Mouse (Mus musculus) liver, embryonic 11.5 days (tissue): ENCODE data around the gene Micu1. TPM values are rescaled to one million over a fixed set of nuclear protein-coding genes. Genes with fewer than 3 reads are reported as not detected.

Source experiments
- ATAC-seq: fragments of 200-750 bp; cut with Nextera tagmentation; replicated peaks from 2 replicates; pipeline ENCODE4 v1.8.0; 2017; ENCODE audit warnings: moderate number of reproducible peaks, mild to moderate bottlenecking, moderate TSS enrichment, moderate library complexity; ENCODE audit not compliant: low FRiP score
- DNase-seq: peaks from one replicate; pipeline ENCODE4 v3.0.0-alpha.2; 2017; ENCODE audit warnings: low spot score
- H3K27ac ChIP-seq: fragments of 300-500 bp; sonication (generic); 2 replicates; pipeline ENCODE4 v1.5.1; 2014; ENCODE audit warnings: mild to moderate bottlenecking, low read depth, low read length, control low read depth
- H3K27me3 ChIP-seq: fragments of 300-500 bp; sonication (generic); replicated peaks from 2 replicates; pipeline ENCODE4 v1.6.1; 2014; ENCODE audit warnings: low read length, mixed read lengths; ENCODE audit not compliant: control insufficient read depth, insufficient read depth
- H3K36me3 ChIP-seq: fragments of 300-500 bp; sonication (generic); 2 replicates; pipeline ENCODE4 v1.6.1; 2014; ENCODE audit warnings: mild to moderate bottlenecking, low read length, moderate library complexity, mixed read lengths; ENCODE audit not compliant: control insufficient read depth, insufficient read depth
- H3K4me1 ChIP-seq: fragments of 300-500 bp; sonication (generic); replicated peaks from 2 replicates; pipeline ENCODE4 v1.6.1; 2014; ENCODE audit warnings: low read length, mixed read lengths; ENCODE audit not compliant: control insufficient read depth, insufficient read depth
- H3K4me2 ChIP-seq: fragments of 300-500 bp; sonication (generic); 2 replicates; pipeline ENCODE4 v1.6.1; 2014; ENCODE audit warnings: mild to moderate bottlenecking, control low read depth, moderate library complexity
- H3K4me3 ChIP-seq: fragments of 300-500 bp; sonication (generic); 2 replicates; pipeline ENCODE4 v1.5.1; 2014; ENCODE audit warnings: low read depth, low read length, control low read depth
- H3K9ac ChIP-seq: fragments of 300-500 bp; sonication (generic); 2 replicates; pipeline ENCODE4 v1.6.1; 2014; ENCODE audit warnings: low read depth, low read length, control low read depth
- H3K9me3 ChIP-seq: fragments of 300-500 bp; sonication (generic); 2 replicates; pipeline ENCODE4 v1.6.1; 2016; ENCODE audit warnings: low read length, inconsistent platforms, mixed read lengths; ENCODE audit not compliant: control insufficient read depth
- WGBS: fragments of 180-500 bp; shearing (Covaris S2); extraction: QIAGEN DNeasy Blood & Tissue Kit; methylation state at CpG from one replicate; pipeline ENCODE4 v1.1.7; 2014; 5-methylcytosine and 5-hydroxymethylcytosine counted together
- polyA plus RNA-seq: library from polyadenylated mRNA; unstranded; fragments of >200 nt; fragmentation: Nextera tagmentation; extraction: Ambion mirVana; gene quantifications from 2 replicates; pipeline ENCODE4 v1.2.1, GENCODE M21; 2014

Micu1 gene
- polyA plus RNA-seq, 1 experiment from 2014 or later: 40.8 TPM

- H3K9me3 ChIP-seq: no peaks in the 10 kb centered on the region
- no peaks in the 10 kb centered on the region for H3K27me3 ChIP-seq
- no peak overlapping the region for H3K4me2 ChIP-seq
- peaks cover 6% of the 10 kb centered on the region for H3K4me1 ChIP-seq
- whole genome bisulfite sequencing: 77% methylated on average over 2 of the region's 2 CpGs
- H3K27ac ChIP-seq: no peak overlapping the region
- H3K36me3 ChIP-seq: no peaks in the 10 kb centered on the region
- DNase-seq: no peak
- no peak overlapping the region for H3K9ac ChIP-seq
- ATAC-seq: no peak
- no peak overlapping the region for H3K4me3 ChIP-seq
Observed at GRCm38 (mm10) chr10:59707595-59707994, 5.3 kb downstream of the Micu1 start.

DNA sequence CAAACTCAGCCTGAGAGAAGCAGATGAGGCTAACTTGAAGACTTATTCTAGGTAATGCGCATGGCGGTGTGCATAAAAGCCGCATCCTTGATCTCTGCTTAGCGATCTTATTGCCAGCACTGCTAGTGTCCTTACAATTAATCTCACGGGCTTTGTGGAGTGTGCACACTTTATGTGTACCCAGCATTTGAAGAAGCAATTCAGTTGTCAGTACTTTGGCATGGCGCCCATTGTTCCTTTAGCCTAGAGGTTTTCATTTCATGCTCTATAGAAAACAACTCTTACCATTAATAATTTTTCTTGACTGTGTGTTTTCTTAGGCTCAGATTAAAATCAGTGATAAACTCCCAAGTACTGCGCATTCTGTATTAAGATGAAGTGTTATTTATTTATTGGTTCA lies 7.0 kb downstream of the Micu1 start:
- 92% methylated on average over 7 of the region's 7 CpGs for WGBS
- ATAC-seq: no peak

GRCm38 (mm10) chr10:59710246-59710645 lies 8.0 kb downstream of the Micu1 start:
- no peak for DNase-seq
- no peak for ATAC-seq
- Histone ChIP-seq H3K9ac (no peak overlapping the region), H3K4me1 (no peaks in the 10 kb centered on the region), H3K4me2 (no peak overlapping the region), H3K4me3 (no peak overlapping the region), H3K36me3 (no peaks in the 10 kb centered on the region), H3K27me3 (no peaks in the 10 kb centered on the region), H3K27ac (no peak overlapping the region), H3K9me3 (no peaks in the 10 kb centered on the region)
- whole genome bisulfite sequencing: 76% methylated on average over 1 of the region's 1 CpGs

More for the DNA sequence above, 7.0 kb downstream of the Micu1 start:
- Histone ChIP-seq H3K4me3 (no peak overlapping the region), H3K36me3 (no peaks in the 10 kb centered on the region), H3K9me3 (no peaks in the 10 kb centered on the region), H3K9ac (no peak overlapping the region), H3K4me2 (no peak overlapping the region), H3K27me3 (no peaks in the 10 kb centered on the region), H3K27ac (no peak overlapping the region), H3K4me1 (no peaks in the 10 kb centered on the region)
- DNase-seq: no peak

- ATAC-seq (no peak), DNase-seq (no peak)
- WGBS: 90% methylated on average over 8 of the region's 8 CpGs
- Histone ChIP-seq H3K27me3 (no peaks in the 10 kb centered on the region), H3K4me1 (no peaks in the 10 kb centered on the region), H3K4me3 (no peak overlapping the region), H3K4me2 (no peak overlapping the region), H3K36me3 (no peaks in the 10 kb centered on the region), H3K27ac (no peak overlapping the region), H3K9ac (no peak overlapping the region), H3K9me3 (no peaks in the 10 kb centered on the region)
Observed at GRCm38 (mm10) chr10:59712062-59712461, 9.8 kb downstream of the Micu1 start.

DNA sequence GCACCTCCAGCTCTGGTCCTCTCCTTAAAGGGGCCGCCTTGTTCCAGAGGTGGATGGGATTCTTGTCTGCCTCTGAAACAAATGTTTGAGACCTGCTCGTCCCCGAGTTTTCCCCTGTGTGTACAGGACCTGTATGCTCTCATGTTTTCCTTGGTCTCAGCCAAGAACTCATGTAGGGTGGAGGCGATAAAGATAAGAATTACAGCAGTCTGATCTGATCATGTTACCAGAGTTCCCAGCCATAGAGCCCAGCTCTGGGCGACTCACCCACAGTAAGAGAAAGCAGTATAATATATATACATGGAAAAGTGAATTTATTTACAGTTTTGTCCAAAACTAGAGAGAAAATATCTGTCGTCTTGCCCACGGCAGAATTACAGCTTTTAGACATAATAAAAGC lies 17.7 kb downstream of the Micu1 start:
- Histone ChIP-seq H3K4me2 (no peak overlapping the region), H3K27me3 (no peaks in the 10 kb centered on the region), H3K36me3 (no peaks in the 10 kb centered on the region), H3K9me3 (no peaks in the 10 kb centered on the region), H3K4me1 (peaks cover 14% of the 10 kb centered on the region), H3K4me3 (no peak overlapping the region), H3K27ac (no peak overlapping the region), H3K9ac (no peak overlapping the region)
- DNase-seq (no peak), ATAC-seq (no peak)
- 71% methylated on average over 7 of the region's 7 CpGs for WGBS

GRCm38 (mm10) chr10:59721555-59721954 lies 19.3 kb downstream of the Micu1 start:
- ATAC-seq (no peak), DNase-seq (no peak)
- Histone ChIP-seq H3K9me3 (no peaks in the 10 kb centered on the region), H3K36me3 (no peaks in the 10 kb centered on the region), H3K9ac (no peak overlapping the region), H3K27ac (no peak overlapping the region), H3K4me2 (no peak overlapping the region), H3K4me1 (peaks cover 17% of the 10 kb centered on the region), H3K27me3 (no peaks in the 10 kb centered on the region), H3K4me3 (no peak overlapping the region)
- WGBS: 82% methylated on average over 4 of the region's 4 CpGs

GRCm38 (mm10) chr10:59724634-59725033 lies 22.4 kb downstream of the Micu1 start:
- no peak overlapping the region for H3K4me3 ChIP-seq

DNA sequence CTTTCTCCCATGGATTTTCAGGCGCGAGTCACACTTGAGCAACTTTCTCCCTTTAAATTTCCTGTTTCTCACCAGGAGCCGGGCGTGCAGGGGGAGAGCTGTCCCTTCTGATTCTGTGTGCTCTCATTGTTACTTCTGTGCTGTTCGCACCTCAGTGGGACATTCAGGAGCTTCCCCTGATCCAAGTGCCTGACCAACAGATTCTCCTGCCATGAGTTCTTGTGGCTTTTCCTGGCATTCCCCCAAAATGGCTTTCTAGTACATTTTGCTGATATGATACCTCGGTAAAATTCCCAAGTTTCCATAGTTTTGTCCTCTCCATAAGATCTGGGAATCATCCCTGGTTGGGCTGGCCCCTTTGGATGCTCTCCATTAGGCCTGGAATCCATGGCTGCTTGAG lies 25.0 kb downstream of the Micu1 start:
- no peak for ATAC-seq
- H3K27me3 ChIP-seq: no peaks in the 10 kb centered on the region
- H3K36me3 ChIP-seq: no peaks in the 10 kb centered on the region
- H3K27ac ChIP-seq: no peak overlapping the region
- no peak overlapping the region for H3K4me3 ChIP-seq
- H3K9ac ChIP-seq: no peak overlapping the region
- no peaks in the 10 kb centered on the region for H3K9me3 ChIP-seq
- no peak overlapping the region for H3K4me2 ChIP-seq
- peaks cover 10% of the 10 kb centered on the region for H3K4me1 ChIP-seq
- WGBS: 68% methylated on average over 6 of the region's 6 CpGs
- DNase-seq: no peak

More at GRCm38 (mm10) chr10:59724634-59725033, 22.4 kb downstream of the Micu1 start:
- Histone ChIP-seq H3K9ac (no peak overlapping the region), H3K27ac (no peak overlapping the region), H3K36me3 (no peaks in the 10 kb centered on the region), H3K27me3 (no peaks in the 10 kb centered on the region), H3K9me3 (no peaks in the 10 kb centered on the region), H3K4me2 (no peak overlapping the region), H3K4me1 (peaks cover 17% of the 10 kb centered on the region)
- no peak for ATAC-seq
- DNase-seq: no peak

DNA sequence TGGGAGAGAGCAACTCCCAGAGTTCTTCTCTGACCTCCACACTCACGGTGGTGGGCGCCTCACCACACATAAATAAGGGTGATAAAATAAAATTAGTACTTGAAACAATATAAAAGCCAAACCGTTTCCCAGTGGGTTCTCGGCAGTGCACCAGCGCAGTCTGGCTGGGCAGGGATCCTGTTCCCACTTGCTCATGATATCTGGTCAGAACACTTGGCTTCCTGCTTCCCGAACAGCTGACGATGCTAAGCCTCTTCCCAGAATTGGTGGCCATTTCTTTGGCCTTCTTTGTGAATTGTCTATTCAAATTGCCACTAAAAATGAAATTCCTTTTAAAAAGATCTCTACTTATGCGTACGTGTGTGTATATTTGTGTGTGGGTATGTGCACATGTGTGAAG lies 27.0 kb downstream of the Micu1 start:
- H3K4me1 ChIP-seq: peaks cover 8% of the 10 kb centered on the region
- no peak overlapping the region for H3K27ac ChIP-seq
- 0 out of 2 replicates have a peak, but pooled peaks cover 6% of the 10 kb centered on the region for H3K36me3 ChIP-seq
- no peak overlapping the region for H3K4me2 ChIP-seq
- no peaks in the 10 kb centered on the region for H3K9me3 ChIP-seq
- H3K27me3 ChIP-seq: no peaks in the 10 kb centered on the region
- DNase-seq (no peak), ATAC-seq (no peak)
- no peak overlapping the region for H3K9ac ChIP-seq
- H3K4me3 ChIP-seq: no peak overlapping the region
- WGBS: 85% methylated on average over 9 of the region's 9 CpGs
